Mouse (Mus musculus) retina, embryonic 14.5 days (tissue): Measurements from ENCODE around the gene Cct5.
A peak's percentile ranks its signal among the peaks of the same experiment; 100 is the strongest.

ENCODE experiments used
- DNase-seq: peaks from one replicate; pipeline ENCODE4 v3.0.0-alpha.2; 2015; ENCODE audit warnings: low spot score

Cct5 gene

GRCm38 (mm10) chr15:31563577-31564546 lies 37.7 kb downstream of the Cct5 start:
- no peak for DNase-seq

DNA sequence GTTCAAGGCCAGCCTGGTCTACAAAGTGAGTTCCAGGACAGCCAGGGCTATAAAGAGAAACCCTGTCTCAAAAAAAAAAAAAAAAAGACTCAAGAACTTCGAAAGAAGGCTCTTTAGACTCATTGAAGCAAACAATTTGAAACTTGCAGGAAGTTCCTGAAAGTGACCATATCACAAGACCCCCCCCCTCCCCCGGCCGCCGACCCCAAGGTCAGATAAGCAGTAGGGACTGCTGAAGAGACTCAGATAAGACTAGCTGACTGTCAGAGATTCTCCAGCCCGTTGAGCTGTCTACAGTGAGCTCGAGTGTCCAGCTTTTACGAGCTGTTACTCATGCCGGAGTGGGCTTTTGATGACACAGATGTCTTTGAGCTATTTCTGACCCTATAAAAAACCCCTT lies 38.8 kb downstream of the Cct5 start:
- no peak for DNase-seq

DNA sequence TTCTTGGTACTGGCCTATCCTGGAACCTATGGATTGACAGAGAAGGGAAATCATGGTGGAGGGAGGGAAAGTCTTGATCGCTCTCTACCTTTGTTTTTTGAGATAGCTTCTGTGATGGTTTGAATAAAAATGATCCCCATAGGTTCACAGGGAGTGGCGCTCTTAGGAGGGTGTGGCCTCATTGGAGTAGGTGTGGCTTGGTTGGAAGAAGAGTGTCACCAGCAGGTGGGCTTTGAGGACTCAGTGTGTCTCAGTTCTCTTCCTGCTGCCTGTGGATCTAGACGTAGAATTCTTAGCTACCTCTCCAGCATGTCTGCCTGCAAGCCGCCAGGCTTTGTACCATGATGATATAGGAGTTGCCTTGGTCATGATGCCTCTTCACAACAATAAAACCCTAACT lies 39.6 kb downstream of the Cct5 start:
- no peak for DNase-seq

DNA sequence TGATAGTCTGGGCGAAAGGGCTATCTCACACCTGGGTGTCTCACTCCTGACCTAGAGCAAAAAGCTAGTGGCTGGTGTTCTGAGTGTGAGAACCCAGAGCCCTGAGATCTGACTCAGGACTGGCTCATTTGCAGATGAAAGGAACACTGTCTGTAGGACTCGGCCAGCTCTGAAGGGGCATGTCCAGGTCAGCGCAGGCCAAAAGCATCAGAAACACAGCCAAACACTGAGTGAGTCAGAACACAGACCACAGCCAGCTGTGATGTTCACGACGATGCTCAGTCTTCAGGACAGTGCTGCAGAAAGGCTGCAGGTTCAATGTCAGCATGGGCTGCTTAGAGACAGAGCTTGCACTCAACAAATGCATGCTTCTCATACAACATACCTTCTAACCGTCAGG lies 40.2 kb downstream of the Cct5 start:
- no peak for DNase-seq

DNA sequence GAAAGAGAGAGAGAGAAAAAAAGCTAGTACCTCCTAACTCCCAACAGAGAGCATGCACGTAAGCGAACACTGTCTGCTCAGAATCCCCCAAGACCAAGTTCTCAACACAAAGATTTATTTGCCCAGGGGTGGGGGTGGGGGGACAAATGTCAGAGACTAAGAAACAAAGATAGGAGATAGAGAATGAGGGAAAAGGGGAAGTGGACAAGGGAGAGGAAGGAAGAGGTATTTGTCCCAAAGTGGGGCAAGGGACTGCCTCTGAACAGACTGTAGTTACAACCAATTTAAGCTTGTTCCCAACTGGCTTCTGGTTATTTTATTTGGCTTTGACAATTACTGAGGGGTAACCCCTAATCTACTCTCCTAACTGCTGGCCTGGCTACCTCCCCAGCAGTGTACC lies 46.7 kb downstream of the Cct5 start:
- DNase-seq = no peak

GRCm38 (mm10) chr15:31550381-31550780 lies 51.2 kb downstream of the Cct5 start:
- no peak for DNase-seq

- no peak for DNase-seq
Observed at GRCm38 (mm10) chr15:31547421-31547820, 54.2 kb downstream of the Cct5 start.

DNA sequence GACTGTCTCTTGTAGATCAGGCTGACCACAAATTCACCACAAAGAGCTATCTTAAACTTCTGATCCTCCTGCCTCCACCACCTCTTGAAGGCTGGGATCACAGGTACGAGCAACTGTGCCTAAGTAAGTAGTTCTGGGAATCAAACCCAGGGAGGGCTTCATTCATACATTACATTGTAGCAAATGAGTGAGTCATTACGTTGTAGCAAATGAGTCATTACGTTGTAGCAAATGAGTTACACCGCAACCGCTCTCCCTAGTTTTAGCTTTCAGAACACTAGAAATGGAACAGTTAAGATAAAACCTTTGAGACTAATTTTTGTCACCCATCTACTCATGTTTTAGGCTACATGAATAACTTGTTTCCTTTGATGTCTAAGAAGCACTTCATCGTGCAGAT lies 55.3 kb downstream of the Cct5 start:
- DNase-seq = no peak

GRCm38 (mm10) chr15:31545058-31545457 lies 56.5 kb downstream of the Cct5 start:
- DNase-seq = no peak

GRCm38 (mm10) chr15:31543246-31543645 lies 58.4 kb downstream of the Cct5 start:
- DNase-seq = no peak

GRCm38 (mm10) chr15:31542013-31542958 lies 59.3 kb downstream of the Cct5 start:
- peak; percentile 41 for DNase-seq
